Mouse (Mus musculus): Measurements from ENCODE around the gene Dscaml1. TPM values are rescaled to one million over a fixed set of nuclear protein-coding genes. Genes with fewer than 3 reads are reported as not detected.

The Dscaml1 gene
- polyA plus RNA-seq, 1 experiment from 2014 or later, result 15.1 TPM

DNA sequence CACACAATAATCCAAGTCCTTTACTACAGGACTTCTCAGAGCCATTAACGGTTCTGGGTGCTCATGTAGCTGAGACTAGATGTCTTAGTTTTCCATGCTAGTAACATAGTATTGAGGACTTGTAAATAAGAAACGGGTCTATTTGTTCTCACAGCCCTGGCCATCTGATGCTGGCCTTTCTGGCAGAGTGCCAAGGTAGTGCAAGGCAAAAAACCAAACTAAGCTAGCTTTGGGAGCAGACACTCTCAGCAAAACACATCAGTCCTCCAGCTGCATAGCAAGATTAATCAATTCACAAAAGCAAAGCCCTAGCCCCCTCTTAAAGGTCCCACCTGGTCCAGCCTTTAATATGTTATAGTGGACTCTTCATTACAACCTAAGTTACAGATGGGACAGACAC lies 206.6 kb downstream of the Dscaml1 start:
- no peaks in the 10 kb centered on the region for H3K36me3 ChIP-seq (replicated peaks; ENCODE audit: control insufficient read depth, insufficient read depth)
- H3K27ac ChIP-seq, result peak overlapping the region; percentile 30
- H3K27me3 ChIP-seq (ENCODE audit: control insufficient read depth, insufficient read depth, low read length), result no peaks in the 10 kb centered on the region
- DNase-seq (ENCODE audit: low spot score) (peak; percentile 70), ATAC-seq (ENCODE audit: low FRiP score) (no peak)
- H3K4me1 ChIP-seq (replicated peaks; ENCODE audit: control insufficient read depth, insufficient read depth, low read length), result peaks cover 12% of the 10 kb centered on the region
- no peak overlapping the region for H3K4me2 ChIP-seq (replicated peaks)
- WGBS, result 41% methylated on average over 2 of the region's 2 CpGs
- no peak overlapping the region for H3K4me3 ChIP-seq (replicated peaks; ENCODE audit: low read length)
- no peaks in the 10 kb centered on the region for H3K9me3 ChIP-seq (ENCODE audit: control insufficient read depth, low read length)
- no peak overlapping the region for H3K9ac ChIP-seq

GRCm38 (mm10) chr9:45634978-45635377 lies 208.6 kb downstream of the Dscaml1 start:
- no peak for DNase-seq (ENCODE audit: low spot score)
- WGBS, result 70% methylated on average over 4 of the region's 4 CpGs
- no peak overlapping the region for H3K27ac ChIP-seq

GRCm38 (mm10) chr9:45637346-45637745 lies 210.9 kb downstream of the Dscaml1 start:
- WGBS, result 60% methylated on average over 1 of the region's 1 CpGs
- Histone ChIP-seq H3K9me3 (ENCODE audit: control insufficient read depth, low read length) (no peaks in the 10 kb centered on the region), H3K4me1 (replicated peaks; ENCODE audit: control insufficient read depth, insufficient read depth, low read length) (peaks cover 11% of the 10 kb centered on the region), H3K4me2 (replicated peaks) (no peak overlapping the region), H3K4me3 (replicated peaks; ENCODE audit: low read length) (no peak overlapping the region), H3K27ac (no peak overlapping the region), H3K9ac (no peak overlapping the region), H3K36me3 (replicated peaks; ENCODE audit: control insufficient read depth, insufficient read depth) (no peaks in the 10 kb centered on the region), H3K27me3 (ENCODE audit: control insufficient read depth, insufficient read depth, low read length) (no peaks in the 10 kb centered on the region)
- DNase-seq (ENCODE audit: low spot score) (no peak), ATAC-seq (ENCODE audit: low FRiP score) (no peak)

More at GRCm38 (mm10) chr9:45634978-45635377, 208.6 kb downstream of the Dscaml1 start:
- Histone ChIP-seq H3K9ac (no peak overlapping the region), H3K36me3 (replicated peaks; ENCODE audit: control insufficient read depth, insufficient read depth) (no peaks in the 10 kb centered on the region), H3K4me1 (replicated peaks; ENCODE audit: control insufficient read depth, insufficient read depth, low read length) (peaks cover 12% of the 10 kb centered on the region), H3K27me3 (ENCODE audit: control insufficient read depth, insufficient read depth, low read length) (no peaks in the 10 kb centered on the region), H3K9me3 (ENCODE audit: control insufficient read depth, low read length) (no peaks in the 10 kb centered on the region), H3K4me2 (replicated peaks) (no peak overlapping the region), H3K4me3 (replicated peaks; ENCODE audit: low read length) (no peak overlapping the region)
- no peak for ATAC-seq (ENCODE audit: low FRiP score)

- Histone ChIP-seq H3K4me1 (replicated peaks; ENCODE audit: control insufficient read depth, insufficient read depth, low read length) (peaks cover 5% of the 10 kb centered on the region; the same call in 1 of the 2 replicates), H3K9me3 (ENCODE audit: control insufficient read depth, low read length) (no peaks in the 10 kb centered on the region)
- DNase-seq (ENCODE audit: low spot score), result no peak
Measured at GRCm38 (mm10) chr9:45638184-45638917, 211.9 kb downstream of the Dscaml1 start.

DNA sequence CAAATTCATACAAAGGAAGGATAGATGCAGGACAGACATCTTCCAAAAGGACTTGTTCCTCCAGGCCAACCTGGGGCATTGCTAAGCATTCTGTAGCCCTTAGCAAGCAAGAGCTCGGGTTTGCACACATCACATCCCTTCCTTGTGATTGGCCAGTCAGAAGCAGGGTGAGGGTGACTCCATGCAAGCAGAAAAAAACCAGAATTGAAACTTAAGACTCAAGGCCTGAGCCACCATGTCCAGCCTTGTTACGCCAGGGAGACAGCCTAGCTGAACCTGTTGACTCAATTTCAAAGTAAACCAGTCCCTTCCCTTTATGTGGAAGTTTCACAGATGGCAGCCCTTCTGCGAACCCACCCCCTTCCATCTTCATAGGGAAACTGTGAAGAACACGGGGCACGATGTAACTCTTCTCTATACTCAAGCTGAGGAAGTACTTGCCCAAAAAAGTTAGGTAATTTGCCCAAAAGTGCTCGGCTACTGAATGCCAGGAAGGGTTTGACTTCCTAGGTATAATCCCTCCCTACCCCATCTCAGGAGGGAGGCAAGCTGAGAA lies 218.5 kb downstream of the Dscaml1 start:
- Histone ChIP-seq H3K27me3 (ENCODE audit: control insufficient read depth, insufficient read depth, low read length) (no peaks in the 10 kb centered on the region), H3K4me1 (replicated peaks; ENCODE audit: control insufficient read depth, insufficient read depth, low read length) (peaks cover 20% of the 10 kb centered on the region), H3K4me3 (replicated peaks; ENCODE audit: low read length) (no peak overlapping the region), H3K9me3 (ENCODE audit: control insufficient read depth, low read length) (no peaks in the 10 kb centered on the region), H3K9ac (no peak overlapping the region), H3K36me3 (replicated peaks; ENCODE audit: control insufficient read depth, insufficient read depth) (no peaks in the 10 kb centered on the region), H3K27ac (no peak overlapping the region), H3K4me2 (replicated peaks) (no peak overlapping the region)
- 79% methylated on average over 6 of the region's 6 CpGs for WGBS
- DNase-seq (ENCODE audit: low spot score), result no peak
- ATAC-seq (ENCODE audit: low FRiP score), result no peak

More at GRCm38 (mm10) chr9:45638184-45638917, 211.9 kb downstream of the Dscaml1 start:
- Histone ChIP-seq H3K4me2 (replicated peaks) (no peak overlapping the region), H3K4me3 (replicated peaks; ENCODE audit: low read length) (no peak overlapping the region), H3K27me3 (ENCODE audit: control insufficient read depth, insufficient read depth, low read length) (no peaks in the 10 kb centered on the region), H3K36me3 (replicated peaks; ENCODE audit: control insufficient read depth, insufficient read depth) (no peaks in the 10 kb centered on the region), H3K9ac (no peak overlapping the region), H3K27ac (no peak overlapping the region)
- ATAC-seq (ENCODE audit: low FRiP score), result no peak
- WGBS, result 51% methylated on average over 6 of the region's 6 CpGs

- 35% methylated on average over 6 of the region's 6 CpGs for WGBS
- no peak for DNase-seq (ENCODE audit: low spot score)
- Histone ChIP-seq H3K4me1 (replicated peaks; ENCODE audit: control insufficient read depth, insufficient read depth, low read length) (peaks cover 20% of the 10 kb centered on the region), H3K9me3 (ENCODE audit: control insufficient read depth, low read length) (no peaks in the 10 kb centered on the region), H3K27ac (no peak overlapping the region; the same call in 1 of the 2 replicates), H3K4me2 (replicated peaks) (no peak overlapping the region), H3K36me3 (replicated peaks; ENCODE audit: control insufficient read depth, insufficient read depth) (no peaks in the 10 kb centered on the region), H3K27me3 (ENCODE audit: control insufficient read depth, insufficient read depth, low read length) (no peaks in the 10 kb centered on the region), H3K9ac (no peak overlapping the region), H3K4me3 (replicated peaks; ENCODE audit: low read length) (no peak overlapping the region)
- no peak for ATAC-seq (ENCODE audit: low FRiP score)
Measured at GRCm38 (mm10) chr9:45645526-45645925, 219.1 kb downstream of the Dscaml1 start.

DNA sequence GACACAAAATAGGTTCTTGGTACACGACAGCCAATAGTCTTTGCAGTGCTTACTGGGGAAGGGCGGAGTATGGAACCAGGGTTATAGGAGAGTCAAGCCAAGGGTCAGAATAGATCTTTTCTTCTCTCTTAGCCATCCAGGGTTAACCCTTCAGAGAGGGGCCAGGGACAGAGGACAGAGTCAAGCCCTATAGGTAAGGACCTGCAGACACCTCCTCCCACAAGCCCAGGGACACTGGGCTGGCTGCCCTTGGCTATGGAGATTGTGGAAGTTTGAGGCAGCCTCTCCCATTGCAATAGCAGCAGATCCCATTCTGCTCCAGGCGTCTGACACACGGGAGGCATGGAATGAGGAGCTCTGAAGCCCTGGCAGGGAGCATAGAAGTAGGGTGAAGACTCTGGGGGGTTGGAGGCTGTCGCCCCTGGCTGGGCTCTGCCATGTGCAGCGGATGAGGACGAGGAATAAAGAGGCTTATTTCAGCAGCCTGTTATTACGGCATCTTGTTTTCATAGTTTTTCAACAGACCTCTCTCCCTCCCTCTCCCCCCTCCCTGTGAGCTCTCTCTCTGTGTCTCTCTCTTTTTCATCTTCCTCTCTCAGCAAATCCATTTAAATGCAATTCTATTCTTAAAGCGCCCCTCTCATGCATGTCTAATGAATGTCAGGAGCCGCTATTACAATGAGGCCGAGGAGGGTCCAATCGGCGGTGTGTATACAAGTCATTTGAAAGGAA lies 224.8 kb downstream of the Dscaml1 start:
- no peaks in the 10 kb centered on the region for H3K9me3 ChIP-seq (ENCODE audit: control insufficient read depth, low read length)
- WGBS, result 24% methylated on average over 13 of the region's 13 CpGs
- H3K4me1 ChIP-seq (replicated peaks; ENCODE audit: control insufficient read depth, insufficient read depth, low read length), result peaks cover 22% of the 10 kb centered on the region
- H3K27me3 ChIP-seq (ENCODE audit: control insufficient read depth, insufficient read depth, low read length), result no peaks in the 10 kb centered on the region
- H3K9ac ChIP-seq, result no peak overlapping the region; the same call in 1 of the 2 replicates
- peak overlapping the region; percentile 87 for H3K27ac ChIP-seq
- DNase-seq (ENCODE audit: low spot score) (peak; percentile 64), ATAC-seq (ENCODE audit: low FRiP score) (peak; percentile 87)
- peak overlapping the region; percentile 13; the same call in 1 of the 2 replicates for H3K4me2 ChIP-seq (replicated peaks)
- H3K4me3 ChIP-seq (replicated peaks; ENCODE audit: low read length), result no peak overlapping the region
- H3K36me3 ChIP-seq (replicated peaks; ENCODE audit: control insufficient read depth, insufficient read depth), result no peaks in the 10 kb centered on the region

- Histone ChIP-seq H3K9me3 (ENCODE audit: control insufficient read depth, low read length) (no peaks in the 10 kb centered on the region), H3K4me3 (replicated peaks; ENCODE audit: low read length) (no peak overlapping the region), H3K9ac (no peak overlapping the region), H3K4me2 (replicated peaks) (0 out of 2 replicates have a peak overlapping the region, but pooled peaks have one; percentile 13), H3K27me3 (ENCODE audit: control insufficient read depth, insufficient read depth, low read length) (no peaks in the 10 kb centered on the region), H3K4me1 (replicated peaks; ENCODE audit: control insufficient read depth, insufficient read depth, low read length) (peaks cover 28% of the 10 kb centered on the region), H3K36me3 (replicated peaks; ENCODE audit: control insufficient read depth, insufficient read depth) (no peaks in the 10 kb centered on the region), H3K27ac (peak overlapping the region; percentile 87)
- WGBS, result 22% methylated on average over 3 of the region's 3 CpGs
- ATAC-seq (ENCODE audit: low FRiP score) (peak; percentile 15; the same call in 1 of the 2 replicates), DNase-seq (ENCODE audit: low spot score) (no peak)
Measured at GRCm38 (mm10) chr9:45651810-45652177, 225.4 kb downstream of the Dscaml1 start.

Measured in hindbrain, embryonic 14.5 days (tissue).